Mouse (Mus musculus) stomach, embryonic 14.5 days (tissue): Measurements from ENCODE around the gene Arl3. TPM values are rescaled to one million over a fixed set of nuclear protein-coding genes. Genes with fewer than 3 reads are reported as not detected.

ENCODE experiments used
- ATAC-seq: fragments of 200-750 bp; cut with Nextera tagmentation; 2 replicates; pipeline ENCODE4 v1.8.0; 2017; ENCODE audit warnings: low read depth, moderate TSS enrichment; ENCODE audit not compliant: insufficient number of reproducible peaks, insufficient read depth, low FRiP score
- H3K27ac ChIP-seq: fragments of 300-500 bp; sonication (generic); 2 replicates; pipeline ENCODE4 v1.5.1; 2014; ENCODE audit warnings: mild to moderate bottlenecking, low read length, moderate library complexity, mixed read lengths
- H3K27me3 ChIP-seq: fragments of 300-500 bp; sonication (generic); 2 replicates; pipeline ENCODE4 v1.6.1; 2014; ENCODE audit warnings: low read length, control low read depth, mixed read lengths; ENCODE audit not compliant: control insufficient read depth, insufficient read depth
- H3K36me3 ChIP-seq: fragments of 300-500 bp; sonication (generic); 2 replicates; pipeline ENCODE4 v1.6.1; 2014; ENCODE audit warnings: mild to moderate bottlenecking, control low read depth, low read length, moderate library complexity, mixed read lengths; ENCODE audit not compliant: control insufficient read depth, insufficient read depth
- H3K4me1 ChIP-seq: fragments of 300-500 bp; sonication (generic); 2 replicates; pipeline ENCODE4 v1.6.1; 2014; ENCODE audit warnings: low read length, control low read depth, mixed read lengths; ENCODE audit not compliant: control insufficient read depth, insufficient read depth
- H3K4me2 ChIP-seq: fragments of 300-500 bp; sonication (generic); replicated peaks from 2 replicates; pipeline ENCODE4 v1.6.1; 2014; ENCODE audit warnings: low read depth, low read length, control low read depth
- H3K4me3 ChIP-seq: fragments of 300-500 bp; sonication (generic); 2 replicates; pipeline ENCODE4 v1.5.1; 2014; ENCODE audit warnings: low read depth, low read length, control low read depth
- H3K9ac ChIP-seq: fragments of 300-500 bp; sonication (generic); replicated peaks from 2 replicates; pipeline ENCODE4 v1.6.1; 2014; ENCODE audit warnings: low read depth, mild to moderate bottlenecking, control low read depth, low read length, moderate library complexity, mixed read lengths
- H3K9me3 ChIP-seq: fragments of 300-500 bp; sonication (generic); 2 replicates; pipeline ENCODE4 v1.6.1; 2016; ENCODE audit warnings: low read depth, low read length, control low read depth; ENCODE audit not compliant: control insufficient read depth
- WGBS: fragments of 180-500 bp; shearing (Covaris S2); extraction: QIAGEN DNeasy Blood & Tissue Kit; methylation state at CpG from one replicate; pipeline ENCODE4 v1.1.7; 2014; 5-methylcytosine and 5-hydroxymethylcytosine counted together
- polyA plus RNA-seq: library from polyadenylated mRNA; unstranded; fragments of >200 nt; fragmentation: Nextera tagmentation; extraction: Ambion mirVana; gene quantifications from 2 replicates; pipeline ENCODE4 v1.2.1, GENCODE M21; 2014

Gene Arl3
- polyA plus RNA-seq = 89.4 and 98.7 TPM in 2 replicates

GRCm38 (mm10) chr19:46572951-46573937 is at the start of gene Arl3, which contains the start of gene Sfxn2:
TSS of gene Arl3 (minus strand) at chr19:46573198.
TSS of gene Sfxn2 (plus strand) at chr19:46573365.
- H3K27ac ChIP-seq = peak within 1 kb of the TSS; percentile 76
- no peaks in the 10 kb centered on the region for H3K27me3 ChIP-seq
- peak within 1 kb of the TSS; percentile 63 for H3K4me3 ChIP-seq
- no peaks in the 10 kb centered on the region for H3K9me3 ChIP-seq
- peak; percentile 96 for ATAC-seq
- peaks cover 7% of the 10 kb centered on the region for H3K4me1 ChIP-seq
- WGBS = under 1% methylated on average over 56 of the region's 67 CpGs
- peak within 1 kb of the TSS; percentile 75 for H3K4me2 ChIP-seq
- H3K9ac ChIP-seq = peak within 1 kb of the TSS; percentile 49
- no peaks in the 10 kb centered on the region for H3K36me3 ChIP-seq

GRCm38 (mm10) chr19:46622659-46623193 is 49.7 kb upstream of the Arl3 start:
- WGBS = 29% methylated on average over 12 of the region's 12 CpGs
- Histone ChIP-seq H3K4me2 (peak overlapping the region; percentile 45), H3K4me1 (peaks cover 53% of the 10 kb centered on the region), H3K9me3 (no peaks in the 10 kb centered on the region), H3K36me3 (no peaks in the 10 kb centered on the region; the same call in 1 of the 2 replicates), H3K27ac (peak overlapping the region; percentile 70), H3K27me3 (no peaks in the 10 kb centered on the region), H3K4me3 (no peak overlapping the region), H3K9ac (no peak overlapping the region; the same call in 1 of the 2 replicates)
- ATAC-seq = no peak

GRCm38 (mm10) chr19:46621236-46622183 is 48.5 kb upstream of the Arl3 start:
- no peak overlapping the region for H3K4me3 ChIP-seq
- H3K9me3 ChIP-seq = no peaks in the 10 kb centered on the region
- no peak overlapping the region for H3K4me2 ChIP-seq
- peaks cover 53% of the 10 kb centered on the region for H3K4me1 ChIP-seq
- H3K27ac ChIP-seq = peak overlapping the region; percentile 70
- no peak for ATAC-seq
- H3K36me3 ChIP-seq = no peaks in the 10 kb centered on the region; the same call in 1 of the 2 replicates
- 74% methylated on average over 19 of the region's 19 CpGs for WGBS
- no peak overlapping the region for H3K9ac ChIP-seq
- H3K27me3 ChIP-seq = no peaks in the 10 kb centered on the region

- no peak for ATAC-seq
- Histone ChIP-seq H3K27ac (no peak overlapping the region), H3K9ac (no peak overlapping the region), H3K4me3 (no peak overlapping the region), H3K36me3 (no peaks in the 10 kb centered on the region; the same call in 1 of the 2 replicates), H3K4me1 (peaks cover 53% of the 10 kb centered on the region), H3K9me3 (no peaks in the 10 kb centered on the region), H3K27me3 (no peaks in the 10 kb centered on the region), H3K4me2 (no peak overlapping the region)
- WGBS = 63% methylated on average over 14 of the region's 14 CpGs
Measured at GRCm38 (mm10) chr19:46620016-46620808, 47.2 kb upstream of the Arl3 start.

- H3K4me3 ChIP-seq = no peak overlapping the region
- WGBS = 89% methylated on average over 6 of the region's 6 CpGs
Measured at GRCm38 (mm10) chr19:46619518-46619917, 46.5 kb upstream of the Arl3 start.

GRCm38 (mm10) chr19:46619001-46619400 is 46.0 kb upstream of the Arl3 start:
- Histone ChIP-seq H3K27ac (peak overlapping the region; percentile 11; the same call in 1 of the 2 replicates), H3K9ac (no peak overlapping the region), H3K9me3 (no peaks in the 10 kb centered on the region), H3K4me1 (peaks cover 45% of the 10 kb centered on the region), H3K36me3 (no peaks in the 10 kb centered on the region; the same call in 1 of the 2 replicates), H3K4me2 (no peak overlapping the region), H3K4me3 (no peak overlapping the region), H3K27me3 (no peaks in the 10 kb centered on the region)
- 49% methylated on average over 19 of the region's 19 CpGs for WGBS
- ATAC-seq = no peak

More at GRCm38 (mm10) chr19:46619518-46619917, 46.5 kb upstream of the Arl3 start:
- Histone ChIP-seq H3K4me1 (peaks cover 50% of the 10 kb centered on the region), H3K4me2 (no peak overlapping the region), H3K9ac (no peak overlapping the region), H3K27ac (no peak overlapping the region), H3K36me3 (no peaks in the 10 kb centered on the region; the same call in 1 of the 2 replicates), H3K27me3 (no peaks in the 10 kb centered on the region), H3K9me3 (no peaks in the 10 kb centered on the region)
- no peak for ATAC-seq

- Histone ChIP-seq H3K36me3 (peaks cover 6% of the 10 kb centered on the region; the same call in 1 of the 2 replicates), H3K9me3 (no peaks in the 10 kb centered on the region), H3K9ac (no peak overlapping the region), H3K27ac (no peak overlapping the region), H3K4me2 (no peak overlapping the region), H3K4me3 (no peak overlapping the region), H3K27me3 (no peaks in the 10 kb centered on the region), H3K4me1 (peaks cover 38% of the 10 kb centered on the region)
- no peak for ATAC-seq
- WGBS = 64% methylated on average over 9 of the region's 9 CpGs
Measured at GRCm38 (mm10) chr19:46618322-46618721, 45.3 kb upstream of the Arl3 start.
